Mouse (Mus musculus) right cerebral cortex, postnatal 36 days (tissue): Measurements from ENCODE around the gene Olfr1458.

Experiments used
- DNase-seq, 2 experiments: peaks; one replicate each; pipeline ENCODE4 v3.0.0; 2022; ENCODE audit warnings: low spot score in 2 of 2, mixed read lengths in 1 of 2

Gene Olfr1458

GRCm38 (mm10) chr19:13106675-13107074, at the start of gene Olfr1458:
Olfr1458 (minus strand) TSS chr19:13106775.
- DNase-seq, result no peak

- no peak for DNase-seq
Measured at GRCm38 (mm10) chr19:13149449-13149848, 42.9 kb upstream of the Olfr1458 start, which contains the start of gene Olfr1459. Olfr1459 (minus strand) TSS chr19:13149549.

GRCm38 (mm10) chr19:13097791-13098190, 8.8 kb downstream of the Olfr1458 start, which contains the start of gene Olfr1457:
Olfr1457 (minus strand) TSS chr19:13097891.
- DNase-seq, result no peak

GRCm38 (mm10) chr19:13093908-13094307, 12.7 kb downstream of the Olfr1458 start:
- no peak for DNase-seq

GRCm38 (mm10) chr19:13060310-13060709, 46.3 kb downstream of the Olfr1458 start, which contains the start of gene Olfr1454:
Olfr1454 (plus strand) TSS chr19:13060610.
- no peak for DNase-seq
